Mouse (Mus musculus) C2C12 (cell line): ENCODE measurements around the gene Auts2. TPM values are rescaled to one million over a fixed set of nuclear protein-coding genes. Genes with fewer than 3 reads are reported as not detected.

Experiments used
- H3K27me3 ChIP-seq: one replicate; pipeline ENCODE4 v1.6.1; 2011; ENCODE audit not compliant: control insufficient read depth, insufficient read depth, insufficient read length
- H3K36me3 ChIP-seq: one replicate; pipeline ENCODE4 v1.6.1; 2011; ENCODE audit not compliant: control insufficient read depth, insufficient read depth
- H3K4me3 ChIP-seq: one replicate; pipeline ENCODE4 v1.5.1; 2011; ENCODE audit warnings: mild to moderate bottlenecking, control low read depth; ENCODE audit not compliant: poor library complexity, insufficient read depth, severe bottlenecking
- H3K79me2 ChIP-seq: one replicate; pipeline ENCODE4 v1.6.1; 2011; ENCODE audit not compliant: control insufficient read depth, insufficient read depth
- H3K79me3 ChIP-seq: one replicate; pipeline ENCODE4 v1.6.1; 2011; ENCODE audit warnings: low read depth, control low read depth
- H3ac ChIP-seq: one replicate; pipeline ENCODE3; 2011; ENCODE audit warnings: low read depth; ENCODE audit not compliant: control insufficient read depth, insufficient read length
- CEBPB ChIP-seq: IDR thresholded peaks from one replicate; pipeline ENCODE4 v1.6.1; 2011; ENCODE audit warnings: low read depth, mild to moderate bottlenecking, control low read depth, moderate library complexity
- CTCF ChIP-seq: IDR thresholded peaks from one replicate; pipeline ENCODE4 v1.5.1; 2011; ENCODE audit not compliant: control insufficient read depth, insufficient read depth, insufficient read length
- FOSL1 ChIP-seq: IDR thresholded peaks from one replicate; pipeline ENCODE4 v1.8.0; 2011; ENCODE audit warnings: mild to moderate bottlenecking, low read length; ENCODE audit not compliant: poor library complexity, insufficient read depth, severe bottlenecking
- MAX ChIP-seq: IDR thresholded peaks from one replicate; pipeline ENCODE4 v1.6.1; 2011; ENCODE audit warnings: mild to moderate bottlenecking, control low read depth
- MYOD1 ChIP-seq: IDR thresholded peaks from one replicate; pipeline ENCODE4 v1.6.1; 2011; ENCODE audit warnings: low read depth; ENCODE audit not compliant: control insufficient read depth, insufficient read length
- MYOG ChIP-seq: IDR thresholded peaks from one replicate; pipeline ENCODE4 v1.6.1; 2011; ENCODE audit not compliant: control insufficient read depth, insufficient read length; ENCODE audit errors: extremely low read depth
- USF1 ChIP-seq: IDR thresholded peaks from one replicate; pipeline ENCODE4 v1.6.1; 2011; ENCODE audit warnings: low read depth, mild to moderate bottlenecking, control low read depth, moderate library complexity
- polyA plus RNA-seq: library from polyadenylated mRNA; unstranded; fragments of >200 nt; fragmentation: generic; extraction: Trizol; gene quantifications from one replicate; pipeline ENCODE4 v1.2.1, GENCODE M21; 2012; ENCODE audit warnings: missing spikeins

The Auts2 gene
- polyA plus RNA-seq, 1 experiment = 8.4 TPM

DNA sequence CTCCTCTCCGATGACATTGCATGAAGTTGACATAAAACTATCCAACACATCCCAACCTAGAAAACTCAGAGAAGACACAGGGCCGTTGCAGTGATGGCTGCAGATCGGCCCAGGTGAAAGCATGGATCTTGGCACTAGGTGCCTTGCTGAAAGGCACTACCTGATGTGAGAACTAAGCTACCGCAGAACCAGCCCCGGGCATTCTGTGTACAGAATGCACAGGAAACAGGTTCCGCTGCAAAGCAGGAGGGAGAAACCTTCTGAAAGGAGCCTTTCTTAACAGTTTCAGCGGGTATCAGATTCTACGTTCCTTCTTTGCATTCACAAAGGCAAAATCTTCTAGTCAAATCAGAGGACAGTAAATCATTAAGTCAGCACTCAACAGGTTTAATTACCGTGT, 361.1 kb downstream of the Auts2 start:
- H3K36me3 ChIP-seq = no peaks in the 10 kb centered on the region
- no peak overlapping the region for H3K4me3 ChIP-seq
- no peaks in the 10 kb centered on the region for H3K79me3 ChIP-seq
- TF ChIP-seq USF1 (no peak), MYOG (no peak), MYOD1 (no peak), FOSL1 (no peak), MAX (no peak), CEBPB (no peak), CTCF (no peak)
- H3ac ChIP-seq = no peak overlapping the region
- no peaks in the 10 kb centered on the region for H3K27me3 ChIP-seq
- no peaks in the 10 kb centered on the region for H3K79me2 ChIP-seq

- H3ac ChIP-seq = no peak overlapping the region
- TF ChIP-seq MYOD1 (no peak), CEBPB (no peak), MYOG (no peak), MAX (no peak), USF1 (no peak), CTCF (no peak), FOSL1 (no peak)
- H3K79me2 ChIP-seq = no peaks in the 10 kb centered on the region
- no peaks in the 10 kb centered on the region for H3K36me3 ChIP-seq
- H3K4me3 ChIP-seq = no peak overlapping the region
- no peaks in the 10 kb centered on the region for H3K79me3 ChIP-seq
- H3K27me3 ChIP-seq = no peaks in the 10 kb centered on the region
These were observed 373.1 kb downstream of the Auts2 start for GRCm38 (mm10) chr5:132170010-132170409.

GRCm38 (mm10) chr5:132168805-132169204, 374.3 kb downstream of the Auts2 start:
- Histone ChIP-seq H3ac (no peak overlapping the region), H3K4me3 (no peak overlapping the region), H3K27me3 (no peaks in the 10 kb centered on the region), H3K79me3 (no peaks in the 10 kb centered on the region), H3K79me2 (no peaks in the 10 kb centered on the region), H3K36me3 (no peaks in the 10 kb centered on the region)
- TF ChIP-seq CEBPB (no peak), MYOD1 (no peak), FOSL1 (no peak), CTCF (no peak), MYOG (no peak), MAX (no peak), USF1 (no peak)

DNA sequence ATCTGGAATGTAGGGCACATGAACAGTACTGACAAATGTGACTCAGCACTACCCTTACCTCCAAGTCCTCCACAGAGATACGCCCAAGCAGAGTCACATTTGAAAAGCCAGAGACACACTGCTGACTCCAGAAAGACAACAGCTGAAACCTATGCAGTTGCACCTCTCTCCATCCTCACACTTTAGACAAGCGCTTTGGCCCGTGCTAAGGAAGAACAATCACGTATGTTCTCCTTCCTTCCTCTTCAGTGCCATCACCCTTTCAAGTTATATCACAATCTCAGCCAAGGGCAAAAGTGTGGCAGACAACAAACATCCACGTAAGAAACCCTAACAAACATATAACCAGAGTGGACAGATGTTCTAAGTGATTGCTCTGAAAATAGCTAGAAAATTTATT, 374.9 kb downstream of the Auts2 start:
- H3K36me3 ChIP-seq = no peaks in the 10 kb centered on the region
- no peak overlapping the region for H3K4me3 ChIP-seq
- no peaks in the 10 kb centered on the region for H3K79me3 ChIP-seq
- no peaks in the 10 kb centered on the region for H3K27me3 ChIP-seq
- no peak overlapping the region for H3ac ChIP-seq
- no peak for TF ChIP-seq USF1
- TF ChIP-seq CTCF = no peak
- TF ChIP-seq MYOG = no peak
- TF ChIP-seq FOSL1 = no peak
- TF ChIP-seq CEBPB = no peak
- no peak for TF ChIP-seq MYOD1
- TF ChIP-seq MAX = no peak
- no peaks in the 10 kb centered on the region for H3K79me2 ChIP-seq

DNA sequence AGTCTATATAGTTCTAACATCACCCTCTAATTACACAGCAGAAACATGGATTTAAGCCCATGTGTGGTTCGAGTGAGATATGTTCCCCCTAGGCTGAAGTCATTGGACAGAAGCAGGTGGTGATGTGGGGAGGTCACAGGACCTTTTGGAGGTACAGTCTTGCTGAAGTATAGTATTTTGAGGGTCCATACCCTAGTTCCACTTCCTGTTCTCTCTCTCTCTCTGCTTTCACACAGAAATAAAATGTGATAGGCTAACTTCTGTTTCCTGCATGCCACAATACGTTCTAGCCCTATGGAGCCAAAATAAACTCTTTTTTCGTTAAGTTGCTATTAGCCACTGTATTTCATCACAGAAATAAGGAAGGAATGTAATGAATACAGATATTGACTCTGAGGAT, 376.6 kb downstream of the Auts2 start:
- Histone ChIP-seq H3K36me3 (no peaks in the 10 kb centered on the region), H3K4me3 (no peak overlapping the region), H3K79me3 (no peaks in the 10 kb centered on the region), H3ac (no peak overlapping the region), H3K79me2 (no peaks in the 10 kb centered on the region), H3K27me3 (no peaks in the 10 kb centered on the region)
- TF ChIP-seq MYOG (no peak), MAX (no peak), FOSL1 (no peak), MYOD1 (no peak), CTCF (no peak), CEBPB (no peak), USF1 (no peak)

GRCm38 (mm10) chr5:132163960-132164359, 379.2 kb downstream of the Auts2 start:
- no peak for TF ChIP-seq FOSL1
- TF ChIP-seq MYOD1 = no peak
- no peak for TF ChIP-seq MAX
- no peak for TF ChIP-seq USF1
- TF ChIP-seq CEBPB = no peak
- no peak for TF ChIP-seq MYOG
- no peak for TF ChIP-seq CTCF
- Histone ChIP-seq H3K27me3 (no peaks in the 10 kb centered on the region), H3K79me3 (no peaks in the 10 kb centered on the region), H3ac (no peak overlapping the region), H3K36me3 (no peaks in the 10 kb centered on the region), H3K79me2 (no peaks in the 10 kb centered on the region), H3K4me3 (no peak overlapping the region)
